Mouse (Mus musculus) heart, embryonic 11.5 days (tissue): ENCODE measurements around the gene Chst11. TPM values are rescaled to one million over a fixed set of nuclear protein-coding genes. Genes with fewer than 3 reads are reported as not detected.

ENCODE experiments used
- ATAC-seq: fragments of 200-750 bp; cut with Nextera tagmentation; replicated peaks from 2 replicates; pipeline ENCODE4 v1.8.0; 2017; ENCODE audit warnings: moderate library complexity; ENCODE audit not compliant: insufficient number of reproducible peaks, low FRiP score, low TSS enrichment
- H3K27ac ChIP-seq: fragments of 300-500 bp; sonication (generic); 2 replicates; pipeline ENCODE4 v1.5.1; 2014; ENCODE audit warnings: mild to moderate bottlenecking, low read depth, low read length
- H3K27me3 ChIP-seq: fragments of 300-500 bp; sonication (generic); 2 replicates; pipeline ENCODE4 v1.6.1; 2014; ENCODE audit warnings: mild to moderate bottlenecking, low read length, mixed read lengths; ENCODE audit not compliant: control insufficient read depth, insufficient read depth
- H3K36me3 ChIP-seq: fragments of 300-500 bp; sonication (generic); 2 replicates; pipeline ENCODE4 v1.6.1; 2014; ENCODE audit warnings: mild to moderate bottlenecking, low read length, moderate library complexity, mixed read lengths; ENCODE audit not compliant: control insufficient read depth, insufficient read depth
- H3K4me1 ChIP-seq: fragments of 300-500 bp; sonication (generic); 2 replicates; pipeline ENCODE4 v1.6.1; 2014; ENCODE audit warnings: low read length; ENCODE audit not compliant: control insufficient read depth, insufficient read depth
- H3K4me2 ChIP-seq: fragments of 300-500 bp; sonication (generic); 2 replicates; pipeline ENCODE4 v1.6.1; 2014; ENCODE audit warnings: mild to moderate bottlenecking, moderate library complexity
- H3K4me3 ChIP-seq: fragments of 300-500 bp; sonication (generic); 2 replicates; pipeline ENCODE4 v1.5.1; 2014; ENCODE audit warnings: low read depth, low read length
- H3K9ac ChIP-seq: fragments of 300-500 bp; sonication (generic); 2 replicates; pipeline ENCODE4 v1.6.1; 2014; ENCODE audit warnings: mild to moderate bottlenecking, low read depth, low read length, moderate library complexity
- H3K9me3 ChIP-seq: fragments of 300-500 bp; sonication (generic); replicated peaks from 2 replicates; pipeline ENCODE4 v1.6.1; 2016; ENCODE audit warnings: low read length; ENCODE audit not compliant: control insufficient read depth
- WGBS: fragments of 180-500 bp; shearing (Covaris S2); extraction: QIAGEN DNeasy Blood & Tissue Kit; methylation state at CpG from one replicate; pipeline ENCODE4 v1.1.7; 2014; ENCODE audit not compliant: insufficient replicate concordance; 5-methylcytosine and 5-hydroxymethylcytosine counted together
- polyA plus RNA-seq: library from polyadenylated mRNA; unstranded; fragments of >200 nt; fragmentation: Nextera tagmentation; extraction: Ambion mirVana; gene quantifications from 2 replicates; pipeline ENCODE4 v1.2.1, GENCODE M21; 2014

Gene Chst11
- polyA plus RNA-seq, 1 experiment from 2014 or later: 3.1 TPM

DNA sequence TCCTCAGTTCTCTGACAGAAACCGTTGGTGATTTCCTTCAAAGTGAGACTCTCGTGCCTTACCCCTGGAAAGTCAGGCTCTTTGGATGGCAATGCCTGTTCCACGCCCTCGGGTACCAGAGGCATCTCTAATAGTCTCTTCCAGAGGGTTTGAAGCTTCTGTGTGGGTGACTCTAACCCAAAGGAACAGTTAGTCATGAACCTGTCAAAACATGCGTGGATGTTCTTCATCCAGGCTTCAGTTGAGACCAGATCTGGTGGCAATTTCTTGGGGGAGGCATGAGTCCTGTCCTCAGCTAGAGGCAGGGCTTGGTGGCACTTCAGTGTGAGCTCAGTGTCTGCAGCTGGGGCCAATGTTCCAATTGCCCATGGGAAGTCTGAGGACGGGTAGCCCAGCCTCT lies 80.9 kb downstream of the Chst11 start:
- no peaks in the 10 kb centered on the region for H3K9me3 ChIP-seq
- H3K4me2 ChIP-seq: no peak overlapping the region
- no peak overlapping the region for H3K27ac ChIP-seq
- no peak overlapping the region for H3K9ac ChIP-seq
- no peak for ATAC-seq
- H3K27me3 ChIP-seq: 0 out of 2 replicates have a peak, but pooled peaks cover 3% of the 10 kb centered on the region
- H3K4me1 ChIP-seq: peaks cover 30% of the 10 kb centered on the region
- H3K36me3 ChIP-seq: no peaks in the 10 kb centered on the region
- 72% methylated on average over 6 of the region's 6 CpGs for WGBS
- no peak overlapping the region for H3K4me3 ChIP-seq

GRCm38 (mm10) chr10:83067305-83067704 lies 82.0 kb downstream of the Chst11 start:
- ATAC-seq: no peak
- H3K27ac ChIP-seq: no peak overlapping the region; the same call in 1 of the 2 replicates

DNA sequence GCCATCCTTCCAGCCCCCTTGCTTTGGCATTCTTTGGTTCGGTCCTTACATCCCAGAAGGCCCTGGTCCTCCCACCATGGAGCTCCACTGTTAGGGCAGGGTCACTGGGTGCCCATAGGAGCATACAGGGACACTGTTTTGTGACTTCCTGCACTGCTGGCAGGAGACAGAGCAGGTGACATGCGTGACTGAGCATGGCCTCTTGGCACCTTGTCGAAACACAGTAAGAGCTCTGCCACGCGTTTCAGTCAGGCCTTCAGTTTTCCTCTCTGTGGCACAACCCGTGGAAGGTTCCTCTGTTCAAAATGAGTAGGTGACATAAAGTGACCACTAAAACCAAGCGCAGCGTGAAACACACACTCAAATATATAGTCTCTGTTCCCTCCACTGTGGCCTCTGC lies 83.2 kb downstream of the Chst11 start:
- Histone ChIP-seq H3K36me3 (no peaks in the 10 kb centered on the region), H3K9ac (no peak overlapping the region), H3K27me3 (0 out of 2 replicates have a peak, but pooled peaks cover 3% of the 10 kb centered on the region), H3K9me3 (no peaks in the 10 kb centered on the region), H3K4me2 (no peak overlapping the region), H3K27ac (no peak overlapping the region), H3K4me3 (no peak overlapping the region), H3K4me1 (peaks cover 32% of the 10 kb centered on the region)
- ATAC-seq: no peak
- 86% methylated on average over 8 of the region's 8 CpGs for WGBS

More at GRCm38 (mm10) chr10:83067305-83067704, 82.0 kb downstream of the Chst11 start:
- no peak overlapping the region for H3K9ac ChIP-seq
- no peaks in the 10 kb centered on the region for H3K36me3 ChIP-seq
- no peaks in the 10 kb centered on the region for H3K9me3 ChIP-seq
- 33% methylated on average over 4 of the region's 4 CpGs for WGBS
- no peak overlapping the region for H3K4me3 ChIP-seq
- H3K4me2 ChIP-seq: no peak overlapping the region
- H3K27me3 ChIP-seq: 0 out of 2 replicates have a peak, but pooled peaks cover 3% of the 10 kb centered on the region
- H3K4me1 ChIP-seq: peaks cover 30% of the 10 kb centered on the region

- no peak overlapping the region for H3K9ac ChIP-seq
- H3K27ac ChIP-seq: no peak overlapping the region
- no peaks in the 10 kb centered on the region for H3K36me3 ChIP-seq
- H3K9me3 ChIP-seq: no peaks in the 10 kb centered on the region
- no peak overlapping the region for H3K4me3 ChIP-seq
- no peak overlapping the region for H3K4me2 ChIP-seq
- H3K4me1 ChIP-seq: peaks cover 32% of the 10 kb centered on the region
- 12% methylated on average over 5 of the region's 5 CpGs for WGBS
- ATAC-seq: no peak
- 0 out of 2 replicates have a peak, but pooled peaks cover 4% of the 10 kb centered on the region for H3K27me3 ChIP-seq
Observed at GRCm38 (mm10) chr10:83069791-83070190, 84.5 kb downstream of the Chst11 start.

GRCm38 (mm10) chr10:83071785-83072580 lies 86.7 kb downstream of the Chst11 start:
- Histone ChIP-seq H3K27ac (no peak overlapping the region), H3K36me3 (no peaks in the 10 kb centered on the region), H3K4me3 (no peak overlapping the region), H3K4me2 (no peak overlapping the region), H3K27me3 (0 out of 2 replicates have a peak, but pooled peaks cover 7% of the 10 kb centered on the region), H3K4me1 (peaks cover 22% of the 10 kb centered on the region), H3K9me3 (no peaks in the 10 kb centered on the region), H3K9ac (no peak overlapping the region)
- 66% methylated on average over 19 of the region's 19 CpGs for whole genome bisulfite sequencing
- no peak for ATAC-seq

DNA sequence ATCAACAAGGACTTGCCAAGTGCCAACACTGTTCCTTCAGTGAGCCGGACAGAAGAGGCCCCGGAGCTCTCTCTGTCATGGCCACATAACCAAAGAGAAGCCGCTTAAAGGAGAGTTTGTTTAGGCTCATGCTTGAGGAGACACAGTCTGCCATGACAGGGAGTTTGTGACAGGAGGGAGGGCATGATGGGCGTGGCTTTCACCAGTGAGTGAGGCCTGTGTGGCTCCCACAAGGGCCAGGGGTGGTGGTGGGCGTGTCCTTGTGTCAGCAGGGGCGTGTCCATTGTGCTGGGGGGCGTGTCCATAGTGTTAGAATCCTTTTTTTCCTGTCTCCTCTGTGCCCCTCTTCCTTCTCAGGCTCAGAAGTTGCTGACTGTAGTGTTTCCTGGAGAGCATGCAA lies 87.8 kb downstream of the Chst11 start:
- Histone ChIP-seq H3K27ac (no peak overlapping the region), H3K4me2 (no peak overlapping the region), H3K4me1 (peaks cover 21% of the 10 kb centered on the region), H3K9ac (no peak overlapping the region), H3K36me3 (no peaks in the 10 kb centered on the region), H3K27me3 (0 out of 2 replicates have a peak, but pooled peaks cover 7% of the 10 kb centered on the region), H3K4me3 (no peak overlapping the region), H3K9me3 (no peaks in the 10 kb centered on the region)
- WGBS: 59% methylated on average over 7 of the region's 7 CpGs
- ATAC-seq: no peak

DNA sequence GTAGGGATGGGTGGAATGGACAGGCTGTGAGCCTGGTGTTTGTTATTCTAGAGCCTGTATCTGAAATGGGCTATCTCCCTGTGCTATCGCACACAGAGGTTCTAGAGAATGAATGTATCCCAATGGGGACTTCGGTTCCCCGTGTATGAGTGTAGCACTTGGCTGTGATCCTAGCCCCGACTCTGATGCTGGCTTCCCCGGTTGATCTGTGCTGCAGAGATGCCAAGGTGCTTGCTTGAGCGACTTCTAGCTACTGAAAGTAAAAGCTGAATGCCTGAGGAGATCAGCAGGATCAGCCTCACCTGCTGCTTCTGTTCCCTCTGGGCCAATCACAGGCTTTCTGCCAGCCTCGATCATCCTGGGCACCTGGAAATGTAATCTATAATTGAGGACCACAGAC lies 91.5 kb downstream of the Chst11 start:
- Histone ChIP-seq H3K9ac (no peak overlapping the region), H3K27me3 (0 out of 2 replicates have a peak, but pooled peaks cover 4% of the 10 kb centered on the region), H3K9me3 (no peaks in the 10 kb centered on the region), H3K36me3 (no peaks in the 10 kb centered on the region), H3K4me3 (no peak overlapping the region), H3K27ac (no peak overlapping the region), H3K4me2 (no peak overlapping the region), H3K4me1 (peaks cover 38% of the 10 kb centered on the region)
- ATAC-seq: no peak
- 76% methylated on average over 7 of the region's 7 CpGs for WGBS

DNA sequence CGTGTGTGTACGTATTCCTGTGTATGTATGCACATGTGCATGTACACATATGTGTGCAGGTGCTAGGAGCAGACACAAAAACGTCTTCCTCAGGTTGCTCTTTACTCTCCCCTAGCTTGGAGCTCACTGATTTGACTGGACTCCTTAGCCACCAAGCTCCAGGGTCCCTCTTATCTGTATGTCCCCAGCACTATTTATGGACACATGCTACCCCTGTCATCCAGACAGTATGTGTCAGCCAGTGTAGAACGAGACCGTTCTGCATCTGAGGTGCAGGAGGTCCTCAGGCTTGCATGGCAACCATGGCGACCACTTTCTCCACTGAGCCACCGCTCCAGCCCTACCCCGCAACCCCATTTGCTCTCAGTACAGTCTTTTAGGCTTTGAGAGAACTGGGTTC lies 93.4 kb downstream of the Chst11 start:
- ATAC-seq: peak; percentile 37; the same call in 1 of the 2 replicates
- WGBS: 55% methylated on average over 8 of the region's 8 CpGs
- peak overlapping the region; percentile 41 for H3K4me2 ChIP-seq
- H3K4me1 ChIP-seq: peaks cover 44% of the 10 kb centered on the region
- H3K9me3 ChIP-seq: no peaks in the 10 kb centered on the region
- no peak overlapping the region for H3K4me3 ChIP-seq
- 0 out of 2 replicates have a peak, but pooled peaks cover 4% of the 10 kb centered on the region for H3K27me3 ChIP-seq
- peak overlapping the region; percentile 82 for H3K27ac ChIP-seq
- no peak overlapping the region for H3K9ac ChIP-seq
- H3K36me3 ChIP-seq: no peaks in the 10 kb centered on the region
